Mouse (Mus musculus) activated CD4-positive, CD25-positive, alpha-beta regulatory T cell, adult 4 months (primary cell): ENCODE measurements around the gene Ass1. TPM values are rescaled to one million over a fixed set of nuclear protein-coding genes. Genes with fewer than 3 reads are reported as not detected.
A peak's percentile ranks its signal among the peaks of the same experiment; 100 is the strongest.

Experiments
- ATAC-seq: one replicate; pipeline ENCODE4 v1.8.0; 2017
- polyA plus RNA-seq, 2 experiments: library from polyadenylated mRNA; unstranded; fragments of 100-300 nt; shearing (Covaris generic); gene quantifications; one replicate each; pipeline ENCODE4 v1.2.1; 2017

Gene Ass1
- polyA plus RNA-seq = 100 to 1,000 TPM; 445 to 470 TPM

GRCm38 (mm10) chr2:31469931-31470682 lies at the start of gene Ass1:
Gene Ass1 (plus strand): TSS chr2:31470207.
- peak; percentile 92 for ATAC-seq

GRCm38 (mm10) chr2:31420914-31421313 lies 49.1 kb upstream of the Ass1 start:
- no peak for ATAC-seq

GRCm38 (mm10) chr2:31422576-31422975 lies 47.4 kb upstream of the Ass1 start:
- ATAC-seq = no peak

- no peak for ATAC-seq
Observed at GRCm38 (mm10) chr2:31431477-31431876, 38.5 kb upstream of the Ass1 start.

- no peak for ATAC-seq
Observed at GRCm38 (mm10) chr2:31434746-31435145, 35.3 kb upstream of the Ass1 start.

- no peak for ATAC-seq
Observed at GRCm38 (mm10) chr2:31435567-31435966, 34.4 kb upstream of the Ass1 start.

GRCm38 (mm10) chr2:31437480-31438245 lies 32.3 kb upstream of the Ass1 start:
- no peak for ATAC-seq

GRCm38 (mm10) chr2:31439576-31439975 lies 30.4 kb upstream of the Ass1 start:
- no peak for ATAC-seq

- ATAC-seq = no peak
Observed at GRCm38 (mm10) chr2:31442480-31443160, 27.4 kb upstream of the Ass1 start.

GRCm38 (mm10) chr2:31446036-31446435 lies 24.0 kb upstream of the Ass1 start:
- ATAC-seq = peak; percentile 54

GRCm38 (mm10) chr2:31446456-31446855 lies 23.6 kb upstream of the Ass1 start:
- ATAC-seq = no peak

- peak; percentile 52 for ATAC-seq
Observed at GRCm38 (mm10) chr2:31447536-31447935, 22.5 kb upstream of the Ass1 start.

- no peak for ATAC-seq
Observed at GRCm38 (mm10) chr2:31448756-31449440, 21.1 kb upstream of the Ass1 start.

- ATAC-seq = no peak
Observed at GRCm38 (mm10) chr2:31449441-31449815, 20.6 kb upstream of the Ass1 start.

GRCm38 (mm10) chr2:31449902-31450301 lies 20.1 kb upstream of the Ass1 start:
- no peak for ATAC-seq

GRCm38 (mm10) chr2:31450661-31451060 lies 19.3 kb upstream of the Ass1 start:
- ATAC-seq = no peak

- ATAC-seq = peak; percentile 60
Observed at GRCm38 (mm10) chr2:31451530-31451929, 18.5 kb upstream of the Ass1 start.

GRCm38 (mm10) chr2:31453011-31453410 lies 17.0 kb upstream of the Ass1 start:
- no peak for ATAC-seq

- ATAC-seq = no peak
Observed at GRCm38 (mm10) chr2:31453559-31454177, 16.3 kb upstream of the Ass1 start.

GRCm38 (mm10) chr2:31454280-31454679 lies 15.7 kb upstream of the Ass1 start:
- ATAC-seq = no peak

GRCm38 (mm10) chr2:31455418-31455817 lies 14.6 kb upstream of the Ass1 start:
- peak; percentile 20 for ATAC-seq

- ATAC-seq = no peak
Observed at GRCm38 (mm10) chr2:31458460-31458859, 11.5 kb upstream of the Ass1 start.
